Mouse (Mus musculus): ENCODE measurements around the gene Fam32a. TPM values are rescaled to one million over a fixed set of nuclear protein-coding genes. Genes with fewer than 3 reads are reported as not detected.

The Fam32a gene
- polyA plus RNA-seq, 1 experiment, result 59.6 TPM

- Histone ChIP-seq H3K36me3 (ENCODE audit: control insufficient read depth, insufficient read depth, low read length) (no peaks in the 10 kb centered on the region), H3K27ac (ENCODE audit: insufficient read depth, low read depth, low read length) (no peak overlapping the region), H3K27me3 (replicated peaks; ENCODE audit: control insufficient read depth, insufficient read depth, low read length) (no peaks in the 10 kb centered on the region), H3K4me1 (ENCODE audit: control insufficient read depth, insufficient read depth, low read length) (no peaks in the 10 kb centered on the region), H3K4me3 (ENCODE audit: insufficient read depth, low read depth, low read length) (no peak overlapping the region)
- DNase-seq, result no peak
- TF ChIP-seq POLR2A (IDR thresholded peaks at IDR 0.05; ENCODE audit: low read depth, low read length) (no peak), CTCF (conservative IDR thresholded peaks at IDR 0.05; ENCODE audit: insufficient read depth, insufficient read length, low read depth, low read length) (no peak)
Measured at GRCm38 (mm10) chr8:72266671-72267070, 47.1 kb downstream of the Fam32a start.

DNA sequence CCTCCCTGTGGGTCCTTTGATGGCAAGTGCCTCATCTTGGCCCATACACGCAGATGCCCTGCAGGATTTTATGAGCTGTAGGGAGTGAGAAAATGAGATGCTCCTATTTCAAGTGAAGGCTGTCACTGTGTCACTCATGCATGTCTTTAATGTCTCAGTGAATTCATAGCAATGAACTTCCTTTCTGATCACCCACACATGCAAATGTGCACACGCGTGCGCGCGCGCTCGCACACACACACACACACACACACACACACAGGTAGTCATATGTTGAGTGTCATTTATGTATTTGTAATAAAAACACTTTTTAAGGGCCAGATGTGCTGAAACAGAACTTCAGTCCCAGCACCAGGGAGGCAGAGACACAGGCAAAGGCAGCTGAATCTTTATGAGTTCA lies 47.6 kb downstream of the Fam32a start:
- Histone ChIP-seq H3K4me1 (ENCODE audit: control insufficient read depth, insufficient read depth, low read length) (no peaks in the 10 kb centered on the region), H3K36me3 (ENCODE audit: control insufficient read depth, insufficient read depth, low read length) (no peaks in the 10 kb centered on the region), H3K27me3 (replicated peaks; ENCODE audit: control insufficient read depth, insufficient read depth, low read length) (no peaks in the 10 kb centered on the region), H3K4me3 (ENCODE audit: insufficient read depth, low read depth, low read length) (no peak overlapping the region), H3K27ac (ENCODE audit: insufficient read depth, low read depth, low read length) (no peak overlapping the region)
- no peak for TF ChIP-seq POLR2A (IDR thresholded peaks at IDR 0.05; ENCODE audit: low read depth, low read length)
- DNase-seq, result no peak
- WGBS, result 97% methylated on average over 8 of the region's 8 CpGs

DNA sequence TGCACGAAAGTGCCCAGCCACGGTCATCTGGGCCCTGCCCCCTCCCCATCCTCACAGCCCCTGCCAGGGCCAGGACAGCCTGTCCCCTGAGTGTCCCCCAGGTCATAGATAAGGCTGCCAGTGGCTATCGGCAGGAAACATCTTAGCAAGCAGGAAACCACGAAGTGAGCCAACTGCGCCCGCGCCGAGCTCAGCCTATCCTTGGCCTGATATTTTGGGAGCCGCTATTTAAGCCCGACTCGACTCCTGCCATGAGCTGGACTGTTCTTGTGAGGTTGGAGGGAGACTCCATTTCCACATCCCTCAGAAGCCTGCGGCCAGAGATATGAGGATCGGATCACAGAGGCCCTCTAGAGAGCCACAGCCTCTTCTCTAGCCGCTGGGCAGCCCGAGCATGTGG lies 48.8 kb downstream of the Fam32a start:
- peak; percentile 93 for DNase-seq
- H3K27me3 ChIP-seq (replicated peaks; ENCODE audit: control insufficient read depth, insufficient read depth, low read length), result no peaks in the 10 kb centered on the region
- peak; percentile 25 for TF ChIP-seq POLR2A (IDR thresholded peaks at IDR 0.05; ENCODE audit: low read depth, low read length)
- no peak for TF ChIP-seq CTCF (conservative IDR thresholded peaks at IDR 0.05; ENCODE audit: insufficient read depth, insufficient read length, low read depth, low read length)
- no peaks in the 10 kb centered on the region for H3K4me1 ChIP-seq (ENCODE audit: control insufficient read depth, insufficient read depth, low read length)
- no peak overlapping the region for H3K4me3 ChIP-seq (ENCODE audit: insufficient read depth, low read depth, low read length)
- peak overlapping the region; percentile 85 for H3K27ac ChIP-seq (ENCODE audit: insufficient read depth, low read depth, low read length)
- H3K36me3 ChIP-seq (ENCODE audit: control insufficient read depth, insufficient read depth, low read length), result no peaks in the 10 kb centered on the region
- WGBS, result 70% methylated on average over 15 of the region's 15 CpGs

GRCm38 (mm10) chr8:72270606-72271005 lies 51.1 kb downstream of the Fam32a start:
- no peak for DNase-seq
- WGBS, result 84% methylated on average over 12 of the region's 12 CpGs
- Histone ChIP-seq H3K27ac (ENCODE audit: insufficient read depth, low read depth, low read length) (no peak overlapping the region), H3K4me1 (ENCODE audit: control insufficient read depth, insufficient read depth, low read length) (no peaks in the 10 kb centered on the region), H3K36me3 (ENCODE audit: control insufficient read depth, insufficient read depth, low read length) (no peaks in the 10 kb centered on the region), H3K4me3 (ENCODE audit: insufficient read depth, low read depth, low read length) (no peak overlapping the region), H3K27me3 (replicated peaks; ENCODE audit: control insufficient read depth, insufficient read depth, low read length) (no peaks in the 10 kb centered on the region)
- TF ChIP-seq CTCF (conservative IDR thresholded peaks at IDR 0.05; ENCODE audit: insufficient read depth, insufficient read length, low read depth, low read length), result no peak
- no peak for TF ChIP-seq POLR2A (IDR thresholded peaks at IDR 0.05; ENCODE audit: low read depth, low read length)

DNA sequence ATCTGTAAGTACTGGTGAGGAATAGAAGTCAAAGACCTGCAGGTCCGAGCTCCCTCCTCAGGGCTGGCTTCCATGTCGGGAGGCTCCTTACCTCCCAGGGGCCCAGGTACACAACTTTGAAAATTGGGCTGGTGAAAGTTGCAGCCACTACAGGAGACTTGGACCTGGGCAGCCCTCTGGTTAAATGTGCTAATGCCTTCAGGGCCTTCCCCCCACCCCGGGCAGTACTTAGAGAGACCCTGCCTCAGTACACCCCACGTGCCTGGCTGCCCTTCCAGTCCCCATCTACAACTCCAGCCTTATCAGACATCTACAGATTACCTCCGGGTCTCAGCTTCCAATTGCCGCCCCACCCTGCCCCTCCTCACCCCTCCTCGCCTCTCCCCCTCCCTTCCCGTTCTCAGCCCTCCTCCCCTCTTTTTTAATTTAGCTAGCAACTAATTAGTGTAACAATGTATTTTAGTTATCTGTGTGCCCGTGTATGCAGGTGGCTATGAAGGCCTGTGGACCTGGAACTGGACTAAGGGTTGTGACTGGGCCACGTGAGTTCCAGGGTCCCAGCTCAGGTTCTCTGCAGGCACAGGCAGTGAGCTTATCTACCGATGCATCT lies 51.6 kb downstream of the Fam32a start:
- H3K27me3 ChIP-seq (replicated peaks; ENCODE audit: control insufficient read depth, insufficient read depth, low read length), result no peaks in the 10 kb centered on the region
- H3K4me3 ChIP-seq (ENCODE audit: insufficient read depth, low read depth, low read length), result no peak overlapping the region
- no peak for TF ChIP-seq CTCF (conservative IDR thresholded peaks at IDR 0.05; ENCODE audit: insufficient read depth, insufficient read length, low read depth, low read length)
- no peak for TF ChIP-seq POLR2A (IDR thresholded peaks at IDR 0.05; ENCODE audit: low read depth, low read length)
- no peak for DNase-seq
- no peak overlapping the region for H3K27ac ChIP-seq (ENCODE audit: insufficient read depth, low read depth, low read length)
- no peaks in the 10 kb centered on the region for H3K36me3 ChIP-seq (ENCODE audit: control insufficient read depth, insufficient read depth, low read length)
- 65% methylated on average over 11 of the region's 11 CpGs for WGBS
- H3K4me1 ChIP-seq (ENCODE audit: control insufficient read depth, insufficient read depth, low read length), result no peaks in the 10 kb centered on the region

DNA sequence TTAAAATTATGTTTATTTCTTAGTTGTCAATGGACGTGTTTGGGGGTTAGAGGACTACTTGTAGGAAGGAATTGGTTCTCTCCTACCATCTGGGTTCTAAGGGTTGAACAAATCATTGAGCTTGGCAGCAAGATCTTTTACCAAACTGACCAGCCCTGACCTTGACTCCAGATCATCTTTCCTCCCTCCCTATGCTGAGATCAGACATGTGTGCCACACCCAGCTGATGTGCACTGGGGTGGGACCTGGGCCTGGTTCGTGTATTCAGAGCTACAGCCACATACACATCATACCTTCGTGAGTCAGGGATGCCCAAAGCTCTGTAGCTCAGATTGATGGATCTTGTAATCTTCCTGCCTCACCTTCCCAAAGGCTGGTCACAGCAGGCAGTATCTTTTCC lies 52.2 kb downstream of the Fam32a start:
- Histone ChIP-seq H3K27ac (ENCODE audit: insufficient read depth, low read depth, low read length) (no peak overlapping the region), H3K4me1 (ENCODE audit: control insufficient read depth, insufficient read depth, low read length) (no peaks in the 10 kb centered on the region), H3K36me3 (ENCODE audit: control insufficient read depth, insufficient read depth, low read length) (no peaks in the 10 kb centered on the region), H3K4me3 (ENCODE audit: insufficient read depth, low read depth, low read length) (no peak overlapping the region), H3K27me3 (replicated peaks; ENCODE audit: control insufficient read depth, insufficient read depth, low read length) (no peaks in the 10 kb centered on the region)
- WGBS, result 60% methylated on average over 3 of the region's 3 CpGs
- TF ChIP-seq POLR2A (IDR thresholded peaks at IDR 0.05; ENCODE audit: low read depth, low read length) (no peak), CTCF (conservative IDR thresholded peaks at IDR 0.05; ENCODE audit: insufficient read depth, insufficient read length, low read depth, low read length) (no peak)
- no peak for DNase-seq

GRCm38 (mm10) chr8:72272361-72272760 lies 52.8 kb downstream of the Fam32a start:
- DNase-seq, result peak; percentile 66
- WGBS, result 16% methylated on average over 3 of the region's 3 CpGs
- H3K4me3 ChIP-seq (ENCODE audit: insufficient read depth, low read depth, low read length), result no peak overlapping the region
- no peaks in the 10 kb centered on the region for H3K4me1 ChIP-seq (ENCODE audit: control insufficient read depth, insufficient read depth, low read length)
- peak; percentile 72 for TF ChIP-seq CTCF (conservative IDR thresholded peaks at IDR 0.05; ENCODE audit: insufficient read depth, insufficient read length, low read depth, low read length)
- no peak for TF ChIP-seq POLR2A (IDR thresholded peaks at IDR 0.05; ENCODE audit: low read depth, low read length)
- no peak overlapping the region for H3K27ac ChIP-seq (ENCODE audit: insufficient read depth, low read depth, low read length)
- H3K27me3 ChIP-seq (replicated peaks; ENCODE audit: control insufficient read depth, insufficient read depth, low read length), result no peaks in the 10 kb centered on the region
- H3K36me3 ChIP-seq (ENCODE audit: control insufficient read depth, insufficient read depth, low read length), result no peaks in the 10 kb centered on the region

All from kidney, adult 2 months (tissue).